Mouse (Mus musculus) embryonic facial prominence, embryonic 13.5 days (tissue): ENCODE measurements around the gene Atp6v1g3. TPM values are rescaled to one million over a fixed set of nuclear protein-coding genes. Genes with fewer than 3 reads are reported as not detected.

Experiments used
- ATAC-seq: fragments of 200-750 bp; cut with Nextera tagmentation; 2 replicates; pipeline ENCODE4 v1.8.0; 2017; ENCODE audit warnings: low read depth; ENCODE audit not compliant: insufficient number of reproducible peaks, insufficient read depth, low FRiP score, low TSS enrichment
- H3K27ac ChIP-seq: fragments of 300-500 bp; sonication (generic); 2 replicates; pipeline ENCODE4 v1.5.1; 2015; ENCODE audit warnings: moderate library complexity, mild to moderate bottlenecking, inconsistent platforms
- H3K27me3 ChIP-seq: fragments of 300-500 bp; sonication (generic); 2 replicates; pipeline ENCODE4 v1.6.1; 2015; ENCODE audit warnings: mild to moderate bottlenecking, inconsistent platforms
- H3K36me3 ChIP-seq: fragments of 300-500 bp; sonication (generic); 2 replicates; pipeline ENCODE4 v1.6.1; 2015; ENCODE audit warnings: mild to moderate bottlenecking, inconsistent platforms
- H3K4me1 ChIP-seq: fragments of 300-500 bp; sonication (generic); 2 replicates; pipeline ENCODE4 v1.6.1; 2015; ENCODE audit warnings: inconsistent platforms
- H3K4me2 ChIP-seq: fragments of 300-500 bp; sonication (generic); 2 replicates; pipeline ENCODE4 v1.6.1; 2015; ENCODE audit warnings: moderate library complexity, mild to moderate bottlenecking, inconsistent platforms
- H3K4me3 ChIP-seq: fragments of 300-500 bp; sonication (generic); 2 replicates; pipeline ENCODE4 v1.5.1; 2015; ENCODE audit warnings: mild to moderate bottlenecking, inconsistent platforms
- H3K9ac ChIP-seq: fragments of 300-500 bp; sonication (generic); 2 replicates; pipeline ENCODE4 v1.6.1; 2015; ENCODE audit warnings: mild to moderate bottlenecking, inconsistent platforms
- H3K9me3 ChIP-seq: fragments of 300-500 bp; sonication (generic); 2 replicates; pipeline ENCODE4 v1.6.1; 2016; ENCODE audit warnings: inconsistent platforms
- WGBS: fragments of 180-500 bp; shearing (Covaris S2); methylation state at CpG from one replicate; pipeline ENCODE4 v1.1.7; 2015; ENCODE audit warnings: mixed read lengths; 5-methylcytosine and 5-hydroxymethylcytosine counted together
- polyA plus RNA-seq: library from polyadenylated mRNA; unstranded; fragments of >200 nt; fragmentation: Nextera tagmentation; extraction: Ambion mirVana; gene quantifications from 2 replicates; pipeline ENCODE4 v1.2.1, GENCODE M21; 2015

Atp6v1g3 gene
- polyA plus RNA-seq, 1 experiment from 2014 or later, result not detected

DNA sequence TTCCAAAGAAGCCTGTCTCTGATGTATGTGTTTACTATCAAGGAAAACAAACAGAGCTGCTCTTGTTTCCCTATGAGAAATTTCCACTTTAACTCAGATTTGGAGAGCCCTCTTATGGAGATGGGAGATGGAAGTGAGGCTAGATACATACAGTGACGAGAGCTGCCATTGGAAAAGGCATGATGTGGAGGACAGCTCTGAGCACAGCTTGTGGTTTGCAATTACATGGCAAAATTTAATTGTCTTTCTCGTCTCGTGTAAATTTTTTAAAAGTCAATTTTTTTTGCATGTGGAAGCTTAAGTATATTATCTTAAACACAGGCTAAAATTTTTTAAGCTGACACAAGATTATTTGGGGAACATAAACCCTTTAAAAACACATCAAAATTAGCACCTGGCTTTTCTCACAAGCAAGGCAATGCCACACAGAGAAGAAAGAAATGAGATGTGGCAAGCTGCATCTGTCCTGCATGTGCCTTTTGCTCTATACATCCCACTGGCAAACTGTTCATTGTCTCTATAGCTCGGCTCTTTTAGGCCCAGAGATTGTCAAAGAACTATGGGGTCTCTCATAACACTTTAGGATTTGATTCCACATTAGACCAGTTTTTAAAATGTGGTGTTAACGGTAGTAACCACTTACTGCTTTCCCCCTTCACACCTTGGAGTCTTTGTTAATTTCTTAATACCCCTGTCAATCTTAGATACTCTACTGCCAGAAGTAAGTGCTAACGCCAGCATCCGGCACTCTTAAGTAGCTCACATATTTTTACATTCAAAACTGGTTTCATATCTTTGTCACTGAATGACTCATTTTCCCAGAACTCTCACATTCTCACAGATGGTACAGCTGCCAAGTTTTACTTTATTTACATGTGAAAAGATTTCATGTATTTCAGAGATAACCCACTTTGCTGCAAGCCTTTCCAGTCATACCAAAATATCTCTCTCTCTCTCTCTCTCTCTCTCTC, 16.2 kb downstream of the Atp6v1g3 start:
- Histone ChIP-seq H3K9ac (no peak overlapping the region), H3K36me3 (no peaks in the 10 kb centered on the region), H3K9me3 (no peaks in the 10 kb centered on the region), H3K27me3 (no peaks in the 10 kb centered on the region), H3K4me2 (no peak overlapping the region), H3K27ac (no peak overlapping the region), H3K4me1 (no peaks in the 10 kb centered on the region), H3K4me3 (no peak overlapping the region)
- ATAC-seq, result no peak
- 62% methylated on average over 7 of the region's 7 CpGs for WGBS

- Histone ChIP-seq H3K27me3 (no peaks in the 10 kb centered on the region), H3K36me3 (no peaks in the 10 kb centered on the region), H3K27ac (no peak overlapping the region), H3K9me3 (no peaks in the 10 kb centered on the region), H3K4me2 (no peak overlapping the region), H3K9ac (no peak overlapping the region), H3K4me1 (no peaks in the 10 kb centered on the region), H3K4me3 (no peak overlapping the region)
- ATAC-seq, result no peak
- 82% methylated on average over 5 of the region's 5 CpGs for WGBS
Observed at GRCm38 (mm10) chr1:138291463-138291862, 17.9 kb downstream of the Atp6v1g3 start.

DNA sequence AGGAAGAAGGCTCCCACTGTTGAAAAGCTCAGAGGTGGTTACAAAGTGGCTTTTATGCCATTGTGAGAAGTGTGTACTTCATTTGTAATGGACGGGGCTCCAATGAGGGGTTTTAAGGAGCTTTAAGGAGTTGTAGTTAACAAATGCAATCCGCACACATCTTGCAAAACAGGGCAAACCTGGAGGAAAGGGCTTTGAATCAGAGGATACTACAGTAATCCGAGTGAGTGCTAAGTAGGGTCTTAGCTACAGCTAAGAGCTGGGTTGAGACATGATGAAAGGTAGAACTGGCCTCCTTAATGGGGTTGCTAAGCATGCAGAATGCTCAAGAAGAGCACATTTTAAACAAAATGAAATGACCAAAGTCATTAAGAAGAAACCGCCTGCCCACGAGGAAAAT, 20.9 kb downstream of the Atp6v1g3 start:
- no peak overlapping the region for H3K4me3 ChIP-seq
- no peaks in the 10 kb centered on the region for H3K9me3 ChIP-seq
- no peak for ATAC-seq
- no peak overlapping the region for H3K4me2 ChIP-seq
- H3K27me3 ChIP-seq, result no peaks in the 10 kb centered on the region
- H3K36me3 ChIP-seq, result no peaks in the 10 kb centered on the region
- H3K27ac ChIP-seq, result no peak overlapping the region
- H3K9ac ChIP-seq, result no peak overlapping the region
- no peaks in the 10 kb centered on the region for H3K4me1 ChIP-seq
- WGBS, result 82% methylated on average over 5 of the region's 5 CpGs

DNA sequence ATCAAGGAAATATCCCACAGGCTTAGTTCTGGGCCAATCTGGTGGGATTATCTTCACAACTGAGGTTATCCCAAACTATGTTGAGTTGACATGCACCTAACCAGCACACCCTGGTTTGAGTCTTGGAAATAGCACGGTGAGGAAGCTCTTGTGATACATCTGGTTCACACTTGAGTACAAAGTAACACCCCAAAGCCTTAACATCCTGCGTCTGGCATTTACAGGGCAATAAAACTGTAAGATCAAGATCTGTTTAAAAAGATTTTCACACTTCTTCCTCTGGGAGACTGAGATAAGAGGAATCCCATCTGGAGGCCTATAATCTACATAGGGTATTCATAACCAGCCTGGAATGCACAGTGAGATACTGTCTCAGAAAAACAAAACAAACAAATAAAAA, 24.6 kb downstream of the Atp6v1g3 start:
- Histone ChIP-seq H3K4me2 (no peak overlapping the region), H3K9ac (no peak overlapping the region), H3K36me3 (no peaks in the 10 kb centered on the region), H3K27ac (no peak overlapping the region), H3K4me3 (no peak overlapping the region), H3K4me1 (no peaks in the 10 kb centered on the region), H3K27me3 (no peaks in the 10 kb centered on the region), H3K9me3 (no peaks in the 10 kb centered on the region)
- no peak for ATAC-seq
- 82% methylated on average over 2 of the region's 2 CpGs for whole genome bisulfite sequencing

DNA sequence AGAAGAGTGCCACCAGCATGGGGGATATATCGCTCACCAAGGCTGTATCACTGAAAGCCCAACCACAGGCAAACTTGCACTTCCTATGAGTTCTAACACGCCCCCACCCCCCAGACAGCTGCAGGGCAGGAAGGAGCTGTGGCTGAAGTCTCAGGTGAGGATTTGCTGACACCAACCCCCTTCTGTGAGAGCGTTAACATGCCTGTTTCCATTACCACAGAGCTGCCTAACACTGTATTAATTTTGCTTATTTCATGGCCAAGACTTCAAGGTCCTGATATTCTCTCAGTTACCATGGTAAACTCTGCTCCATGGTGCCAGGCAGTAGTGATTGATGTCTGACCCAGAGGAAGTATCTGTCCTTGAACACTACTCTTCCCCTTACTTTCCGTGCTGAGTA, 26.0 kb downstream of the Atp6v1g3 start:
- H3K4me2 ChIP-seq, result no peak overlapping the region
- no peak overlapping the region for H3K9ac ChIP-seq
- no peaks in the 10 kb centered on the region for H3K36me3 ChIP-seq
- 63% methylated on average over 4 of the region's 4 CpGs for WGBS
- H3K4me1 ChIP-seq, result no peaks in the 10 kb centered on the region
- H3K27ac ChIP-seq, result no peak overlapping the region
- H3K9me3 ChIP-seq, result no peaks in the 10 kb centered on the region
- H3K4me3 ChIP-seq, result no peak overlapping the region
- no peak for ATAC-seq
- H3K27me3 ChIP-seq, result no peaks in the 10 kb centered on the region

- Histone ChIP-seq H3K4me1 (no peaks in the 10 kb centered on the region), H3K9me3 (no peaks in the 10 kb centered on the region), H3K27ac (no peak overlapping the region), H3K36me3 (no peaks in the 10 kb centered on the region), H3K4me2 (no peak overlapping the region), H3K9ac (no peak overlapping the region), H3K27me3 (no peaks in the 10 kb centered on the region), H3K4me3 (no peak overlapping the region)
- ATAC-seq, result no peak
- 79% methylated on average over 5 of the region's 5 CpGs for WGBS
Observed at GRCm38 (mm10) chr1:138301920-138302319, 28.4 kb downstream of the Atp6v1g3 start.

DNA sequence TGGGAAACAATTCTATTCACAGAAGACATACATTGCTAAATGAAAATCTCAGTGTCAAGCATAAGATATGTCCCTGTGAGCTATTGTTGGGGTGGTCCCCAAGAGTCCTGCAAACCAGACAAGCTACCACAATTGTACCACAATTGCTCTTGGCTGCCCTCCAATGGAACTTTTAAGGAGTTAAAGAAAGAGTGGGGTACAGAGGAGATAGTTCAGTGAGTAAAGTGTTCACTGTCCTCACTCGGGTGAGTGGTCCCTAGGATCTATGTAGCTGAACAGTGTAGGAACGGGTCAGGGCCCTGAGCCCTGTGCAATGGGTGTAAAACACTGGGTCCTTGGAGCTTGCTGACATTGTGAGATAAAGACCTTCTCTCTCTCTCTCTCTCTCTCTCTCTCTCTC, 29.2 kb downstream of the Atp6v1g3 start:
- 88% methylated on average over 2 of the region's 2 CpGs for WGBS

DNA sequence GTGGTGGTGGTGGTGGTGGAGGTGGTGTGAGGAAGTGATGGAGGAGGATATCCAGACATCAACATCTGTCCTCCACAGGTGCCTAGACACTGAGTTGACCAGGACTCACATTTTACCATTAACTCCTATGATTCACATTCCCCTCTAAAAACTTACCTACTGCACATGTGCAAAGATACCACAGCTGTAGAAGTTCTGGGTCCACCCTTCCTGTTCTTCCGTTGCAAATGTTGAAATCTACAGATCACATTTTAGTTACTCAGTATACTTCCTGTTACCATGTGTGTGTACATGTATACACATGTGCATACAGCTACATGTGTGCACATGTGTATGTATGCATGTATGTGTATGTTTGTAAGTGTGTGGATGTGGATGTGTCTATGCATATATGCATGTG, 29.8 kb downstream of the Atp6v1g3 start:
- no peaks in the 10 kb centered on the region for H3K27me3 ChIP-seq
- no peaks in the 10 kb centered on the region for H3K36me3 ChIP-seq
- H3K4me1 ChIP-seq, result no peaks in the 10 kb centered on the region
- no peak overlapping the region for H3K4me2 ChIP-seq
- 87% methylated on average over 1 of the region's 1 CpGs for WGBS
- no peaks in the 10 kb centered on the region for H3K9me3 ChIP-seq
- ATAC-seq, result no peak
- no peak overlapping the region for H3K27ac ChIP-seq
- H3K4me3 ChIP-seq, result no peak overlapping the region
- no peak overlapping the region for H3K9ac ChIP-seq

More for the DNA sequence above, 29.2 kb downstream of the Atp6v1g3 start:
- Histone ChIP-seq H3K4me2 (no peak overlapping the region), H3K36me3 (no peaks in the 10 kb centered on the region), H3K4me1 (no peaks in the 10 kb centered on the region), H3K27ac (no peak overlapping the region), H3K9ac (no peak overlapping the region), H3K9me3 (no peaks in the 10 kb centered on the region), H3K27me3 (no peaks in the 10 kb centered on the region), H3K4me3 (no peak overlapping the region)
- no peak for ATAC-seq

DNA sequence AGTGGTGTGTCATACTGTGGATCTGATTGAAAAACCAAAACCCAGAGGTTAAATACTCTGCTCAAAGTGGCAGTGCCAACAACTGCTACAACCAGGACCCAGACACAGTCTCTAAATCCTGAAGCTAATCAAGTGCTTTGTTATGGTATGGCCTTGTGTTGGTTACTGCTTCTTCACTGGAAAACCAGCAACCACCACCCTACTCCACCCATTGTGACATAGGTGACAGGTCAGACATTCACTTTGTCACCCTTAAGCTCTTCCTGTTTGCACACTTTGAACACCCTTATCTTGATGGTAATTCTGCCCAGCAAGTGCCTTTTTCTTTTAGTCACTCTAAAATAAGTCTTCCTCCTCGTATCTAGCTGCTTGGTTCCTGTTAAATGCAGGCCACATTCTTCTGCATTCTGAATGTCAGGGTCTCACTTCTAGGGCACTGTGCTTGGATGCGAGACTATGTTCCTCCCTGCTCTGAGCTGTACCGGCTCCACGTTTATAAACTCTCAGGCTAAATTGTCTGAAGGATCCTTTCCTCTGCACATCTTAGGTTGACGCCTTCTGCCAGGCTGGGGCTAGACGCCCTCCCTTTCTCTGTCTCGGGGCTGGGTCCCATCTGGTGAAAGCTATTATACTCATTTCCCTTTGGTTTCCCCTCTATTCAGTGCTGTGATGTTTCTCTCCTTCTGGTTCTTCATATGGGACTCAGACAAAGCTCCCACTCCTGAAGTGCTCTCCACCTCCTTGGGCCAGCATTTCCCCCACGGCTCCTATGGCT, 30.8 kb downstream of the Atp6v1g3 start:
- Histone ChIP-seq H3K4me2 (no peak overlapping the region), H3K27ac (no peak overlapping the region), H3K27me3 (no peaks in the 10 kb centered on the region), H3K36me3 (no peaks in the 10 kb centered on the region), H3K4me3 (no peak overlapping the region), H3K9me3 (no peaks in the 10 kb centered on the region), H3K4me1 (no peaks in the 10 kb centered on the region), H3K9ac (no peak overlapping the region)
- 76% methylated on average over 8 of the region's 8 CpGs for WGBS
- no peak for ATAC-seq

DNA sequence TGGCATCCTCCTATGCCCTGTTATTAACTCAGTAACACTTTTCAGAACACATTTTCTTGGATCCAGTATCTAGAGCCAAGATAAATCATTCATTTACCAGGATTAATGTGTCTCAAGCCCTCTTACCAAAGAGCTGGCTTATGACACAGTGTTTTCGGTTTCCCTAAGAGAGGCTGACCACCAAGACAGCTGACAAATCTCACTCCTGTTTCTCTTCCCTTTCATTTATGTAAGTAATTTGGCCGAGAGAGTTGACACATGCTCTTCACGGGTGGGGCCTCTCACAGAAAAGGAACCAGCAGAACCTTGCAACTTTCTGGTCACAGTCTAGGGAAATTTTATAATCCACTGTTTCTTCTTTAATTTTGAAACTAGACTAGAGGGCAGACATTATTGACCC, 49.1 kb downstream of the Atp6v1g3 start:
- H3K27ac ChIP-seq, result no peak overlapping the region
- no peaks in the 10 kb centered on the region for H3K9me3 ChIP-seq
- H3K4me1 ChIP-seq, result no peaks in the 10 kb centered on the region
- H3K4me3 ChIP-seq, result no peak overlapping the region
- WGBS, result 73% methylated on average over 3 of the region's 3 CpGs
- ATAC-seq, result no peak
- no peaks in the 10 kb centered on the region for H3K27me3 ChIP-seq
- H3K9ac ChIP-seq, result no peak overlapping the region
- no peak overlapping the region for H3K4me2 ChIP-seq
- H3K36me3 ChIP-seq, result no peaks in the 10 kb centered on the region

GRCm38 (mm10) chr1:138323076-138323630, 49.6 kb downstream of the Atp6v1g3 start:
- no peak overlapping the region for H3K4me2 ChIP-seq
- no peak overlapping the region for H3K4me3 ChIP-seq
- no peak for ATAC-seq
- H3K4me1 ChIP-seq, result no peaks in the 10 kb centered on the region
- WGBS, result 88% methylated on average over 4 of the region's 4 CpGs
- no peaks in the 10 kb centered on the region for H3K27me3 ChIP-seq
- no peak overlapping the region for H3K9ac ChIP-seq
- H3K9me3 ChIP-seq, result no peaks in the 10 kb centered on the region
- H3K27ac ChIP-seq, result no peak overlapping the region
- H3K36me3 ChIP-seq, result no peaks in the 10 kb centered on the region
